Comparison of ENCODE assay signal across 33 mouse cellular contexts in the genomic region with DNA sequence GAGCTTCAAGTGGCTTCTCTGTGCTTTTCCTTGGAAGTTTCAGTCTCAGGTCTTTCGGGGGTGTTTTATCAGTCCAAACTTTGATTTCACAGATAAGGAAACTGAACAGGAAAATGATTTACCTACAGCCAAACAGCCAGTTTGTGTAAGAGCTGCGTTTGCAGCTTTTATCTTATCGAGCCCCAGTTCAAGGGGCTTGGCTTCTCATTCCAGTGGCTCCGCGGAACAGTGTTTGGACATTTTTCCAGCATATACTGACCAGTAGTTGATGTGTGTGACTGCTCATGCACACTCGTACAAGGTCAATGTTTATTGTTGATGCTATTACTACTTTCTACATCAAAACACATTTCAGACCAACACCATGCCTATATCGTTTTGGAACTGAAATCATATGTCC. TPM values are rescaled to one million over a fixed set of nuclear protein-coding genes. Genes with fewer than 3 reads are reported as not detected.
DNase-seq lines count a peak whose midpoint lies in the region; ATAC-seq lines count a peak whose summit lies in the region.
"Had no signal": no experiment of that assay in that cellular context is flagged by ENCODE, and none has a peak within 500 bp of the region (broad histone marks: within the 10 kb centered on the region; RNA-seq: fewer than 3 reads in every experiment).

No protein-coding gene starts in this region.

- H3K27me3 ChIP-seq in heart, embryonic 11.5 days (ENCODE audit: control insufficient read depth, insufficient read depth, low read length): no peaks in the 10 kb centered on the region
- no peaks in the 10 kb centered on the region for H3K27me3 ChIP-seq in heart, embryonic 16.5 days (ENCODE audit: control insufficient read depth, insufficient read depth, low read length)
- no peaks in the 10 kb centered on the region for H3K27me3 ChIP-seq in lung, embryonic 16.5 days (ENCODE audit: control insufficient read depth, insufficient read depth, low read depth, low read length)
- H3K27me3 ChIP-seq: forebrain, embryonic 12.5 days; hindbrain, embryonic 15.5 days had no signal

- H3K4me3 ChIP-seq in heart, embryonic 11.5 days (ENCODE audit: low read depth, low read length): no peak overlapping the region
- H3K4me3 ChIP-seq in heart, embryonic 16.5 days (ENCODE audit: low read length): no peak overlapping the region
- no peak overlapping the region for H3K4me3 ChIP-seq in lung, embryonic 16.5 days (ENCODE audit: low read length)
- H3K4me3 ChIP-seq: erythroblast, embryonic 14.5 days; forebrain, embryonic 12.5 days; hindbrain, embryonic 10.5 days; hindbrain, embryonic 15.5 days; limb, embryonic 12.5 days had no signal

- H3K4me1 ChIP-seq in heart, embryonic 11.5 days (ENCODE audit: control insufficient read depth, insufficient read depth, low read length): no peaks in the 10 kb centered on the region
- no peaks in the 10 kb centered on the region for H3K4me1 ChIP-seq in heart, embryonic 16.5 days (ENCODE audit: control insufficient read depth, insufficient read depth, low read length)
- no peaks in the 10 kb centered on the region for H3K4me1 ChIP-seq in lung, embryonic 16.5 days (replicated peaks; ENCODE audit: control insufficient read depth, insufficient read depth, low read length)
- H3K4me1 ChIP-seq: forebrain, embryonic 12.5 days; hindbrain, embryonic 15.5 days; limb, embryonic 12.5 days had no signal

- WGBS in heart, embryonic 11.5 days (ENCODE audit: insufficient replicate concordance): 39% methylated on average over 7 of the region's 7 CpGs
- 28% methylated on average over 7 of the region's 7 CpGs for WGBS in heart, embryonic 16.5 days
- WGBS in lung, embryonic 16.5 days: 26% methylated on average over 7 of the region's 7 CpGs

- peak overlapping the region; percentile 45 for H3K4me2 ChIP-seq in heart, embryonic 11.5 days
- H3K4me2 ChIP-seq in heart, embryonic 16.5 days (ENCODE audit: low read depth, low read length): peak overlapping the region; percentile 54
- peak overlapping the region; percentile 17; the same call in 1 of the 2 replicates for H3K4me2 ChIP-seq in lung, embryonic 16.5 days (ENCODE audit: low read depth, low read length)
- H3K4me2 ChIP-seq: forebrain, embryonic 12.5 days; hindbrain, embryonic 15.5 days; limb, embryonic 12.5 days; midbrain, embryonic 11.5 days had no signal

- no peaks in the 10 kb centered on the region for H3K9me3 ChIP-seq in heart, embryonic 11.5 days (replicated peaks; ENCODE audit: control insufficient read depth, low read length)
- no peaks in the 10 kb centered on the region for H3K9me3 ChIP-seq in heart, embryonic 16.5 days (replicated peaks; ENCODE audit: control insufficient read depth, low read length)
- no peaks in the 10 kb centered on the region for H3K9me3 ChIP-seq in lung, embryonic 16.5 days (ENCODE audit: control insufficient read depth, low read length)
- H3K9me3 ChIP-seq: forebrain, embryonic 12.5 days; G1E; hindbrain, embryonic 10.5 days; hindbrain, embryonic 15.5 days; limb, embryonic 12.5 days had no signal

- ATAC-seq in heart, embryonic 11.5 days (replicated peaks; ENCODE audit: insufficient number of reproducible peaks, low FRiP score, low TSS enrichment): no peak
- ATAC-seq in heart, embryonic 16.5 days (replicated peaks; ENCODE audit: extremely low read depth, insufficient read depth, low FRiP score): no peak
- ATAC-seq in lung, embryonic 16.5 days (ENCODE audit: low read depth): 0 out of 2 replicates have a peak, but pooled peaks have one; percentile 43
- ATAC-seq: forebrain, postnatal 0 days; inflammation-experienced regulatory T-cells, adult 6 months; midbrain, embryonic 16.5 days had no signal

- DNase-seq in heart, adult 11 months: no peak
- DNase-seq in heart, postnatal 25 days (ENCODE audit: low spot score): no peak
- DNase-seq in lung, postnatal 14 days: no peak
- peak; percentile 3 for DNase-seq in lung, postnatal 36 days
- DNase-seq in left cerebral cortex, postnatal 4 days: no peak
- DNase-seq: adrenal gland, adult 8-10 months; cerebellum, adult 2 months; cerebellum, postnatal 14 days; forebrain, postnatal 0 days; gastrocnemius, postnatal 10 days; kidney, adult 9 months; kidney, postnatal 10 days; spleen, adult 18-20 months; thymus, postnatal 14 days had no signal

- no peak overlapping the region for H3K9ac ChIP-seq in heart, embryonic 11.5 days (ENCODE audit: low read depth, low read length)
- peak overlapping the region; percentile 33; the same call in 1 of the 2 replicates for H3K9ac ChIP-seq in heart, embryonic 16.5 days (ENCODE audit: low read length)
- no peak overlapping the region for H3K9ac ChIP-seq in lung, embryonic 16.5 days (ENCODE audit: low read length)
- H3K9ac ChIP-seq: forebrain, embryonic 12.5 days; forebrain, postnatal 0 days; hindbrain, embryonic 15.5 days; limb, embryonic 12.5 days had no signal

- H3K36me3 ChIP-seq in heart, embryonic 11.5 days (ENCODE audit: control insufficient read depth, insufficient read depth, low read length): no peaks in the 10 kb centered on the region
- H3K36me3 ChIP-seq in heart, embryonic 16.5 days (ENCODE audit: control insufficient read depth, insufficient read depth): no peaks in the 10 kb centered on the region
- no peaks in the 10 kb centered on the region for H3K36me3 ChIP-seq in lung, embryonic 16.5 days (ENCODE audit: control insufficient read depth, insufficient read depth, low read length)
- H3K36me3 ChIP-seq: forebrain, embryonic 12.5 days; G1E; hindbrain, embryonic 10.5 days; hindbrain, embryonic 15.5 days; limb, embryonic 12.5 days had no signal

- peak overlapping the region; percentile 81 for H3K27ac ChIP-seq in heart, embryonic 11.5 days (ENCODE audit: low read depth, low read length)
- H3K27ac ChIP-seq in heart, embryonic 16.5 days (ENCODE audit: low read length): peak overlapping the region; percentile 82
- no peak overlapping the region for H3K27ac ChIP-seq in lung, embryonic 16.5 days (ENCODE audit: low read length)
- H3K27ac ChIP-seq: forebrain, embryonic 12.5 days; hindbrain, embryonic 10.5 days; hindbrain, embryonic 15.5 days; limb, embryonic 12.5 days had no signal

- intact Hi-C loops in heart, postnatal 25 days (cut with DNase I): no loop called here
- intact Hi-C loops in left cerebral cortex, postnatal 4 days (cut with DNase I): no loop called here

RNA-seq across cellular contexts. Expression of a gene that starts 5.4 kb away (rescaled TPM):
- 221 and 236 TPM in 2 replicates for polyA plus RNA-seq in heart, embryonic 11.5 days (2014; fragmentation: Nextera tagmentation; extraction: Ambion mirVana)
- polyA plus RNA-seq in heart, embryonic 16.5 days (2015; fragmentation: Nextera tagmentation; extraction: Ambion mirVana): 137 and 145 TPM in 2 replicates
- total RNA-seq in heart, postnatal 25 days (2021): 1 to 10 TPM in 1 of 2 experiments, under 1 TPM in 1; 0.83 to 1.1 TPM
- polyA plus RNA-seq in lung, embryonic 16.5 days (2015; fragmentation: Nextera tagmentation; extraction: Ambion mirVana): 165 and 173 TPM in 2 replicates
- 10 to 100 TPM; 92.2 to 92.6 TPM for total RNA-seq in left cerebral cortex, postnatal 4 days (2021)
- total RNA-seq: gastrocnemius, postnatal 10 days; neutrophil, adult 5-6 weeks had no signal
- polyA plus RNA-seq: inflammation-experienced regulatory T-cells, adult 6 months had no signal

RNA-seq across cellular contexts. Expression of a gene that starts 27.9 kb away (rescaled TPM):
- polyA plus RNA-seq in heart, embryonic 11.5 days (2014; fragmentation: Nextera tagmentation; extraction: Ambion mirVana): 281 and 290 TPM in 2 replicates
- 219 and 258 TPM in 2 replicates for polyA plus RNA-seq in heart, embryonic 16.5 days (2015; fragmentation: Nextera tagmentation; extraction: Ambion mirVana)
- total RNA-seq in heart, postnatal 25 days (2021): 10 to 100 TPM; 20.6 to 23.8 TPM
- polyA plus RNA-seq in lung, embryonic 16.5 days (2015; fragmentation: Nextera tagmentation; extraction: Ambion mirVana): 187 and 208 TPM in 2 replicates
- 10 to 100 TPM; 41.2 to 52.0 TPM for total RNA-seq in left cerebral cortex, postnatal 4 days (2021)

RNA-seq across cellular contexts. Expression of a gene that starts 59.1 kb away (rescaled TPM):
- polyA plus RNA-seq in heart, embryonic 11.5 days (2014; fragmentation: Nextera tagmentation; extraction: Ambion mirVana): 0.53 and 0.56 TPM in 2 replicates
- 0.17 and 0.20 TPM in 2 replicates for polyA plus RNA-seq in heart, embryonic 16.5 days (2015; fragmentation: Nextera tagmentation; extraction: Ambion mirVana)
- under 1 TPM in 1 of 2 experiments, not detected in 1; 0.22 TPM for total RNA-seq in heart, postnatal 25 days (2021)
- 0.08 TPM in 1 of 2 replicates, not detected in the other for polyA plus RNA-seq in lung, embryonic 16.5 days (2015; fragmentation: Nextera tagmentation; extraction: Ambion mirVana)
- under 1 TPM in 1 of 2 experiments, not detected in 1; 0.12 TPM for total RNA-seq in left cerebral cortex, postnatal 4 days (2021)
- total RNA-seq: adrenal gland, adult 8-10 months; forebrain, postnatal 0 days; gastrocnemius, postnatal 10 days; left cerebral cortex, postnatal 14 days; liver, adult 2 months; megakaryocyte, adult 5-6 weeks; neutrophil, adult 5-6 weeks had no signal
- polyA plus RNA-seq: erythroblast, embryonic 14.5 days; forebrain, embryonic 12.5 days; hindbrain, embryonic 10.5 days; hindbrain, embryonic 15.5 days; inflammation-experienced regulatory T-cells, adult 6 months; large intestine, adult 2 months; limb, embryonic 12.5 days; liver, adult 2 months; midbrain, embryonic 11.5 days; midbrain, embryonic 16.5 days; neural tube, embryonic 11.5 days; stomach, embryonic 16.5 days had no signal

RNA-seq across cellular contexts. Expression of a gene that starts 59.5 kb away (rescaled TPM):
- polyA plus RNA-seq in heart, embryonic 11.5 days (2014; fragmentation: Nextera tagmentation; extraction: Ambion mirVana): 4.0 and 5.9 TPM in 2 replicates
- 14.7 and 16.4 TPM in 2 replicates for polyA plus RNA-seq in heart, embryonic 16.5 days (2015; fragmentation: Nextera tagmentation; extraction: Ambion mirVana)
- total RNA-seq in heart, postnatal 25 days (2021): under 1 TPM; 0.50 to 0.94 TPM
- polyA plus RNA-seq in lung, embryonic 16.5 days (2015; fragmentation: Nextera tagmentation; extraction: Ambion mirVana): 3.6 and 4.7 TPM in 2 replicates
- 10 to 100 TPM; 59.5 to 65.6 TPM for total RNA-seq in left cerebral cortex, postnatal 4 days (2021)
- total RNA-seq: megakaryocyte, adult 5-6 weeks; neutrophil, adult 5-6 weeks had no signal
- polyA plus RNA-seq: inflammation-experienced regulatory T-cells, adult 6 months; liver, adult 2 months had no signal
